Mouse (Mus musculus) kidney, adult 2 months (tissue): ENCODE results near the gene Abcg1.

Experiments used
- CTCF ChIP-seq: fragments of 200-500 bp; conservative IDR thresholded peaks from 2 replicates; pipeline ENCODE4 v1.5.1; 2011; ENCODE audit warnings: low read depth, mild to moderate bottlenecking, control low read depth, low read length, moderate library complexity, mixed read lengths; ENCODE audit not compliant: insufficient read depth, insufficient read length
- POLR2A ChIP-seq: fragments of 200-500 bp; IDR thresholded peaks from one replicate; pipeline ENCODE4 v1.6.1; 2011; ENCODE audit warnings: low read depth, low read length, control low read depth

GRCm38 (mm10) chr17:31019505-31019904 lies 38.0 kb upstream of the Abcg1 start:
- TF ChIP-seq CTCF = peak; percentile 82
- no peak for TF ChIP-seq POLR2A
